Mouse (Mus musculus): ENCODE results near the gene Esam. TPM values are rescaled to one million over a fixed set of nuclear protein-coding genes. Genes with fewer than 3 reads are reported as not detected.
A peak's percentile ranks its signal among the peaks of the same experiment; 100 is the strongest.

The Esam gene
- polyA plus RNA-seq, 1 experiment from 2014 or later = 22.8 TPM

- peaks cover 52% of the 10 kb centered on the region for H3K27me3 ChIP-seq (replicated peaks)
- WGBS (ENCODE audit: insufficient replicate concordance) = 73% methylated on average over 1 of the region's 1 CpGs
These were observed 19.0 kb downstream of the Esam start for GRCm38 (mm10) chr9:37546889-37547288.

GRCm38 (mm10) chr9:37550435-37550834 lies 22.6 kb downstream of the Esam start:
- peaks cover 49% of the 10 kb centered on the region for H3K4me1 ChIP-seq
- no peak overlapping the region for H3K4me3 ChIP-seq
- H3K27ac ChIP-seq = no peak overlapping the region
- H3K9ac ChIP-seq = no peak overlapping the region
- H3K27me3 ChIP-seq (replicated peaks) = peaks cover 57% of the 10 kb centered on the region
- H3K4me2 ChIP-seq = no peak overlapping the region
- no peaks in the 10 kb centered on the region for H3K36me3 ChIP-seq
- H3K9me3 ChIP-seq (replicated peaks) = no peaks in the 10 kb centered on the region
- no peak for ATAC-seq
- 66% methylated on average over 1 of the region's 1 CpGs for WGBS (ENCODE audit: insufficient replicate concordance)

More at GRCm38 (mm10) chr9:37546889-37547288, 19.0 kb downstream of the Esam start:
- H3K4me3 ChIP-seq = no peak overlapping the region
- H3K9ac ChIP-seq = no peak overlapping the region
- H3K4me2 ChIP-seq = no peak overlapping the region
- H3K4me1 ChIP-seq = peaks cover 29% of the 10 kb centered on the region
- ATAC-seq = no peak
- no peak overlapping the region for H3K27ac ChIP-seq
- H3K9me3 ChIP-seq (replicated peaks) = no peaks in the 10 kb centered on the region
- no peaks in the 10 kb centered on the region for H3K36me3 ChIP-seq

GRCm38 (mm10) chr9:37551751-37552531 lies 24.1 kb downstream of the Esam start:
- WGBS (ENCODE audit: insufficient replicate concordance) = 4% methylated on average over 23 of the region's 23 CpGs
- H3K4me3 ChIP-seq = peak overlapping the region; percentile 58
- peaks cover 47% of the 10 kb centered on the region for H3K27me3 ChIP-seq (replicated peaks)
- peak overlapping the region; percentile 60 for H3K9ac ChIP-seq
- H3K27ac ChIP-seq = no peak overlapping the region
- peaks cover 46% of the 10 kb centered on the region for H3K4me1 ChIP-seq
- ATAC-seq = no peak
- H3K4me2 ChIP-seq = peak overlapping the region; percentile 89
- no peaks in the 10 kb centered on the region for H3K36me3 ChIP-seq
- H3K9me3 ChIP-seq (replicated peaks) = no peaks in the 10 kb centered on the region

- 5% methylated on average over 31 of the region's 31 CpGs for WGBS (ENCODE audit: insufficient replicate concordance)
- Histone ChIP-seq H3K36me3 (no peaks in the 10 kb centered on the region), H3K4me3 (peak within 1 kb of the TSS; percentile 58), H3K9me3 (replicated peaks) (no peaks in the 10 kb centered on the region), H3K27ac (no peak within 1 kb of the TSS), H3K27me3 (replicated peaks) (peaks cover 47% of the 10 kb centered on the region), H3K4me2 (peak within 1 kb of the TSS; percentile 89), H3K9ac (peak within 1 kb of the TSS; percentile 60), H3K4me1 (peaks cover 46% of the 10 kb centered on the region)
- peak; percentile 83 for ATAC-seq
These were observed 24.8 kb downstream of the Esam start, which contains the start of gene Nrgn for GRCm38 (mm10) chr9:37552536-37553293. TSS of gene Nrgn (minus strand) at chr9:37552904.

- WGBS (ENCODE audit: insufficient replicate concordance) = 20% methylated on average over 1 of the region's 1 CpGs
- peaks cover 46% of the 10 kb centered on the region for H3K4me1 ChIP-seq
- H3K36me3 ChIP-seq = no peaks in the 10 kb centered on the region
- H3K27me3 ChIP-seq (replicated peaks) = peaks cover 37% of the 10 kb centered on the region
- H3K27ac ChIP-seq = peak overlapping the region; percentile 47; the same call in 1 of the 2 replicates
- no peak overlapping the region for H3K9ac ChIP-seq
- ATAC-seq = peak; percentile 78
- H3K4me2 ChIP-seq = no peak overlapping the region
- H3K4me3 ChIP-seq = no peak overlapping the region
- no peaks in the 10 kb centered on the region for H3K9me3 ChIP-seq (replicated peaks)
These were observed 26.4 kb downstream of the Esam start for GRCm38 (mm10) chr9:37554279-37554678.

GRCm38 (mm10) chr9:37554838-37555748 lies 27.2 kb downstream of the Esam start, which contains the start of gene Siae:
TSS of gene Siae (plus strand) at chr9:37555698.
- H3K4me3 ChIP-seq = no peak within 1 kb of the TSS
- H3K4me2 ChIP-seq = no peak within 1 kb of the TSS
- ATAC-seq = no peak
- no peaks in the 10 kb centered on the region for H3K9me3 ChIP-seq (replicated peaks)
- H3K4me1 ChIP-seq = peaks cover 46% of the 10 kb centered on the region
- H3K9ac ChIP-seq = no peak within 1 kb of the TSS
- 27% methylated on average over 7 of the region's 7 CpGs for WGBS (ENCODE audit: insufficient replicate concordance)
- peak within 1 kb of the TSS; percentile 47 for H3K27ac ChIP-seq
- peaks cover 31% of the 10 kb centered on the region for H3K27me3 ChIP-seq (replicated peaks)
- no peaks in the 10 kb centered on the region for H3K36me3 ChIP-seq

GRCm38 (mm10) chr9:37556366-37556765 lies 28.5 kb downstream of the Esam start:
- no peaks in the 10 kb centered on the region for H3K9me3 ChIP-seq (replicated peaks)

DNA sequence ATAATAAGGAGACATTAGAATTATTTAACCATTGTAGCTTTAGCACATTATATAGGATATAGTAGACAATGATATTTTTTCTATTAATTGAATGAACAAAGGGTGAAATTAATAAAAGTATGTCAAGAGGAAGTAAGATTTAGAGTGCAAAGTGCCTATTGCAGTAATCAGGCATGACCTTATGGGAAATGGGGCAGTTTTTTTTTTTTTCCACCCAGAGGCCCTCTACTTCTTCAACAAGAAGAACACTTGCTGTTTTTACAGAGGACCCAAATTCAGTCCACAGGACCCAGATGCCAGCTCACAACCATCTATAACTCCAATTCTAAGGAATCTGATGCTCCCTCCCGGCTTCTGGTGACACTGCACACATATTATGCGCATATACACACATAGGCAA lies 32.7 kb downstream of the Esam start:
- no peak overlapping the region for H3K27ac ChIP-seq
- H3K27me3 ChIP-seq (replicated peaks) = peaks cover under 1% of the 10 kb centered on the region; the same call in 1 of the 2 replicates
- H3K9me3 ChIP-seq (replicated peaks) = no peaks in the 10 kb centered on the region
- 81% methylated on average over 2 of the region's 2 CpGs for WGBS (ENCODE audit: insufficient replicate concordance)
- no peak overlapping the region for H3K4me3 ChIP-seq
- no peak overlapping the region for H3K4me2 ChIP-seq
- no peaks in the 10 kb centered on the region for H3K36me3 ChIP-seq
- ATAC-seq = no peak
- peaks cover 28% of the 10 kb centered on the region for H3K4me1 ChIP-seq
- H3K9ac ChIP-seq = no peak overlapping the region

More at GRCm38 (mm10) chr9:37556366-37556765, 28.5 kb downstream of the Esam start:
- Histone ChIP-seq H3K4me2 (no peak overlapping the region), H3K27me3 (replicated peaks) (peaks cover 18% of the 10 kb centered on the region), H3K9ac (no peak overlapping the region), H3K27ac (no peak overlapping the region), H3K4me1 (peaks cover 44% of the 10 kb centered on the region), H3K36me3 (no peaks in the 10 kb centered on the region), H3K4me3 (no peak overlapping the region)
- WGBS (ENCODE audit: insufficient replicate concordance) = 56% methylated on average over 3 of the region's 3 CpGs
- no peak for ATAC-seq

GRCm38 (mm10) chr9:37563805-37564204 lies 35.9 kb downstream of the Esam start:
- no peaks in the 10 kb centered on the region for H3K36me3 ChIP-seq
- H3K27me3 ChIP-seq (replicated peaks) = no peaks in the 10 kb centered on the region; the same call in 1 of the 2 replicates
- no peak; the same call in 1 of the 2 replicates for ATAC-seq
- no peak overlapping the region for H3K27ac ChIP-seq
- peaks cover 58% of the 10 kb centered on the region for H3K4me1 ChIP-seq
- H3K9ac ChIP-seq = no peak overlapping the region
- no peak overlapping the region for H3K4me2 ChIP-seq
- H3K4me3 ChIP-seq = no peak overlapping the region
- 0% methylated on average over 1 of the region's 1 CpGs for WGBS (ENCODE audit: insufficient replicate concordance)
- no peaks in the 10 kb centered on the region for H3K9me3 ChIP-seq (replicated peaks)

- Histone ChIP-seq H3K27me3 (replicated peaks) (no peaks in the 10 kb centered on the region), H3K4me2 (peak overlapping the region; percentile 57; the same call in 1 of the 2 replicates), H3K4me1 (peaks cover 85% of the 10 kb centered on the region), H3K4me3 (no peak overlapping the region), H3K36me3 (no peaks in the 10 kb centered on the region), H3K27ac (peak overlapping the region; percentile 39; the same call in 1 of the 2 replicates), H3K9ac (no peak overlapping the region), H3K9me3 (replicated peaks) (no peaks in the 10 kb centered on the region)
- ATAC-seq = no peak
- 33% methylated on average over 2 of the region's 2 CpGs for WGBS (ENCODE audit: insufficient replicate concordance)
These were observed 39.1 kb downstream of the Esam start for GRCm38 (mm10) chr9:37567019-37567418.

DNA sequence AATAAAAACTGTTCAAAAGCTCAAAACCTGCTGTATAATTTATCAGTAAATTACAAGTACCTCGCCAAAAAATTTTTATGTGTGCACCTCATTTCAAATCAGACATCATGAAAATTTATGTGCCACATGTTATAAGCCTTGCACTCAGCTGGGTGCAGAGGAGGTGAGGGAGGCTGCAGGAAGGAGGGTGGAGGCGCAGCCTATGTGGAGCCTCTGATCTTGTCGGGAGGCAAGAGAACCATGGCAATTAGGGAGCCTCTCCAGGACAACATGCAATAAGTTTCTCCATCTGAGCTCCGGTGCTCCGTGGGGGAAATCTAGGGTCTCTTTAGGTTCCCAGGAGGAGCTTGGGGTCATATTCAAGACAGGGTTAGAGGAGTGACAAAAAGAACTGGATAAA lies 39.6 kb downstream of the Esam start:
- peaks cover 85% of the 10 kb centered on the region for H3K4me1 ChIP-seq
- no peaks in the 10 kb centered on the region for H3K36me3 ChIP-seq
- peak overlapping the region; percentile 15; the same call in 1 of the 2 replicates for H3K4me3 ChIP-seq
- peak; percentile 69 for ATAC-seq
- H3K27ac ChIP-seq = peak overlapping the region; percentile 42
- H3K27me3 ChIP-seq (replicated peaks) = no peaks in the 10 kb centered on the region
- WGBS (ENCODE audit: insufficient replicate concordance) = 22% methylated on average over 5 of the region's 5 CpGs
- peak overlapping the region; percentile 57 for H3K4me2 ChIP-seq
- peak overlapping the region; percentile 1; the same call in 1 of the 2 replicates for H3K9ac ChIP-seq
- no peaks in the 10 kb centered on the region for H3K9me3 ChIP-seq (replicated peaks)
